In the genomic region with DNA sequence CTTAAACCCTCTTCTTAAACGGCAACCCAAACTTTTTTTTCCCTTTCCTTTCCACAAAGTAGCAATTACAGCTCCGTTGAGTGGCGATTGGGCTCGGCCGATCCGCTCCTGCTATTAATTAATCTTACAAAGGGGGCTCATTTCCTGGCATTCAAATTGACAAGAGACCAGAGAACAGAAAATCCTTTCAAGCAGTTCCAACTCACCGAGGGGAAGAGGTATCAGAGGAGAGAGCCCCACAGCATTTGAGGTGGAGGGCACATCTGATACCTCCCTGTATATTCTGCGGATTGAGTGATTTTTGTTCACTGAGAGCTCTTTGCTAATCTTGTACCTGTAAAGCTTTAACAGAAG, we compare ENCODE assay signal across 10 mouse cellular contexts.
DNase-seq lines count a peak whose midpoint lies in the region; ATAC-seq and TF ChIP-seq lines count a peak whose summit lies in the region.
"Had no signal": no experiment of that assay in that cellular context is flagged by ENCODE, and none has a peak within 500 bp of the region (broad histone marks: within the 10 kb centered on the region; RNA-seq: fewer than 3 reads in every experiment).

No protein-coding gene starts in this region.

- H3K4me3 ChIP-seq in heart, postnatal 0 days (ENCODE audit: low read depth, low read length) = no peak overlapping the region
- no peak overlapping the region for H3K4me3 ChIP-seq in hindbrain, embryonic 12.5 days
- peak overlapping the region; percentile 4; the same call in 1 of the 2 replicates for H3K4me3 ChIP-seq in midbrain, embryonic 16.5 days (ENCODE audit: low read depth, low read length)
- H3K4me3 ChIP-seq: gastrocnemius, adult 2 months had no signal

- H3K9ac ChIP-seq in heart, postnatal 0 days (replicated peaks; ENCODE audit: low read depth, low read length) = no peak overlapping the region
- H3K9ac ChIP-seq in hindbrain, embryonic 12.5 days = peak overlapping the region; percentile 15; the same call in 1 of the 2 replicates
- H3K9ac ChIP-seq in midbrain, embryonic 16.5 days (ENCODE audit: low read depth, low read length) = peak overlapping the region; percentile 35; the same call in 1 of the 2 replicates
- H3K9ac ChIP-seq: liver, postnatal 0 days had no signal

- H3K4me2 ChIP-seq in heart, postnatal 0 days (ENCODE audit: low read depth, low read length) = peak overlapping the region; percentile 53
- H3K4me2 ChIP-seq in hindbrain, embryonic 12.5 days (replicated peaks) = peak overlapping the region; percentile 28
- peak overlapping the region; percentile 45 for H3K4me2 ChIP-seq in midbrain, embryonic 16.5 days (ENCODE audit: low read length)

- H3K9me3 ChIP-seq in heart, postnatal 0 days (replicated peaks; ENCODE audit: control insufficient read depth, low read length) = no peaks in the 10 kb centered on the region
- peaks cover 3% of the 10 kb centered on the region; the same call in 1 of the 2 replicates for H3K9me3 ChIP-seq in hindbrain, embryonic 12.5 days (replicated peaks)
- H3K9me3 ChIP-seq in midbrain, embryonic 16.5 days (replicated peaks; ENCODE audit: control insufficient read depth, low read length, poor library complexity, severe bottlenecking) = peaks cover 3% of the 10 kb centered on the region; the same call in 1 of the 2 replicates

- H3K4me1 ChIP-seq in heart, postnatal 0 days (ENCODE audit: control insufficient read depth, insufficient read depth) = no peaks in the 10 kb centered on the region
- peaks cover 38% of the 10 kb centered on the region for H3K4me1 ChIP-seq in hindbrain, embryonic 12.5 days
- H3K4me1 ChIP-seq in midbrain, embryonic 16.5 days (ENCODE audit: control insufficient read depth, insufficient read depth, low read length) = peaks cover 30% of the 10 kb centered on the region

- H3K27ac ChIP-seq in heart, postnatal 0 days (ENCODE audit: low read depth) = no peak overlapping the region
- H3K27ac ChIP-seq in hindbrain, embryonic 12.5 days = peak overlapping the region; percentile 64
- H3K27ac ChIP-seq in midbrain, embryonic 16.5 days (ENCODE audit: low read length) = peak overlapping the region; percentile 33
- H3K27ac ChIP-seq: gastrocnemius, adult 2 months had no signal

- ATAC-seq in heart, postnatal 0 days (ENCODE audit: insufficient read depth, low read depth) = no peak
- no peak for ATAC-seq in hindbrain, embryonic 12.5 days (ENCODE audit: low FRiP score)
- ATAC-seq in midbrain, embryonic 16.5 days = no peak
- ATAC-seq: liver, postnatal 0 days had no signal

- DNase-seq in heart, postnatal 0 days (ENCODE audit: low spot score) = no peak
- no peak for DNase-seq in heart, adult 18-20 months
- DNase-seq in embryo, embryonic 9.5 days (ENCODE audit: extremely low spot score) = peak; percentile 47
- DNase-seq in left cerebral cortex, adult 18-20 months (ENCODE audit: low spot score in 2 of 2) = no peak
- DNase-seq in urinary bladder, postnatal 4 days (ENCODE audit: low spot score in 2 of 2) = no peak
- no peak for DNase-seq in cerebellum, postnatal 4 days (ENCODE audit: low spot score in 2 of 2)
- DNase-seq: gastrocnemius, adult 2 months; liver, postnatal 0 days had no signal

- H3K36me3 ChIP-seq in heart, postnatal 0 days (replicated peaks; ENCODE audit: control insufficient read depth, insufficient read depth, low read length) = no peaks in the 10 kb centered on the region
- H3K36me3 ChIP-seq in hindbrain, embryonic 12.5 days = no peaks in the 10 kb centered on the region
- H3K36me3 ChIP-seq in midbrain, embryonic 16.5 days (ENCODE audit: control insufficient read depth, insufficient read depth, low read length) = no peaks in the 10 kb centered on the region

- no peak for TF ChIP-seq EP300 in heart, postnatal 0 days (IDR thresholded peaks at IDR 0.05; ENCODE audit: low read depth)

- WGBS in heart, postnatal 0 days = 19% methylated on average over 8 of the region's 8 CpGs
- 3% methylated on average over 8 of the region's 8 CpGs for WGBS in hindbrain, embryonic 12.5 days
- 2% methylated on average over 8 of the region's 8 CpGs for WGBS in midbrain, embryonic 16.5 days

- no peak for TF ChIP-seq CTCF in heart, postnatal 0 days (IDR thresholded peaks at IDR 0.05; ENCODE audit: low read depth)

- no peaks in the 10 kb centered on the region for H3K27me3 ChIP-seq in heart, postnatal 0 days (ENCODE audit: control insufficient read depth, insufficient read depth, low read length)
- H3K27me3 ChIP-seq in hindbrain, embryonic 12.5 days = no peaks in the 10 kb centered on the region
- no peaks in the 10 kb centered on the region for H3K27me3 ChIP-seq in midbrain, embryonic 16.5 days (ENCODE audit: control insufficient read depth, insufficient read depth, low read depth, low read length)
